Mouse (Mus musculus): ENCODE measurements around the gene Slc22a23. TPM values are rescaled to one million over a fixed set of nuclear protein-coding genes. Genes with fewer than 3 reads are reported as not detected.

Slc22a23 gene
- total RNA-seq, 2 experiments from 2014 or later: 52.4 to 55.5 TPM

- no peak for DNase-seq (ENCODE audit: extremely low spot score in 1 of 2, low spot score in 2 of 2)
- no peak for TF ChIP-seq CTCF (IDR thresholded peaks at IDR 0.05)
- Histone ChIP-seq H3K27ac (no peak overlapping the region), H3K4me3 (no peak overlapping the region)
- intact Hi-C loops (cut with DNase I): no loop called here
Observed at GRCm38 (mm10) chr13:34239371-34240086, 105.5 kb downstream of the Slc22a23 start.

GRCm38 (mm10) chr13:34238646-34239290 is 106.2 kb downstream of the Slc22a23 start:
- no peak for TF ChIP-seq CTCF (IDR thresholded peaks at IDR 0.05)
- H3K27ac ChIP-seq: no peak overlapping the region; the same call in 1 of the 2 replicates
- intact Hi-C loops (cut with DNase I): no loop called here
- H3K4me3 ChIP-seq: no peak overlapping the region
- DNase-seq (ENCODE audit: extremely low spot score in 1 of 2, low spot score in 2 of 2): no peak

DNA sequence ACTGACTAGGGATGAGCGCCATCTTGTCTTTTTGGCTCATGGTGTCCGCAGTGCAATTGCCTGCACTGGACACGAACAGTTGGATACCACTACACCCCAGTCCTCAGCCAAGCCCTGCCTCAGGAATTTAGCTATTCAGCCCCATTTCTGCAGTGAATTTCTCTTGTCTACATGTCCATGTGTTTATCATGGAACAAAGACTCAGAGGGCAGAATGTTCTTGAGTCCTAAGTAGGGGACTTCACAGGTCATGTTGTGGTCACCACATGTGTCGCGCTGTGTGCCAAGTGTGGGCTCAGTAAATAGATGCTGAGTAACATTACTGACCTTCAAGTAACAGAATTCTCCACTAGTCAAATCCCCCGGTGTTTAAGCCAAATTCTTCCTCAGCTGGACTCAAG is 109.9 kb downstream of the Slc22a23 start:
- no peak overlapping the region for H3K27ac ChIP-seq
- H3K4me3 ChIP-seq: no peak overlapping the region
- intact Hi-C loops (cut with DNase I): no loop called here
- no peak for TF ChIP-seq CTCF (IDR thresholded peaks at IDR 0.05)
- DNase-seq (ENCODE audit: extremely low spot score in 1 of 2, low spot score in 2 of 2): no peak

GRCm38 (mm10) chr13:34234439-34234838 is 110.5 kb downstream of the Slc22a23 start:
- no peak overlapping the region for H3K27ac ChIP-seq
- no peak overlapping the region for H3K4me3 ChIP-seq
- no peak for TF ChIP-seq CTCF (IDR thresholded peaks at IDR 0.05)
- intact Hi-C loops (cut with DNase I): no loop called here
- DNase-seq (ENCODE audit: extremely low spot score in 1 of 2, low spot score in 2 of 2): no peak

DNA sequence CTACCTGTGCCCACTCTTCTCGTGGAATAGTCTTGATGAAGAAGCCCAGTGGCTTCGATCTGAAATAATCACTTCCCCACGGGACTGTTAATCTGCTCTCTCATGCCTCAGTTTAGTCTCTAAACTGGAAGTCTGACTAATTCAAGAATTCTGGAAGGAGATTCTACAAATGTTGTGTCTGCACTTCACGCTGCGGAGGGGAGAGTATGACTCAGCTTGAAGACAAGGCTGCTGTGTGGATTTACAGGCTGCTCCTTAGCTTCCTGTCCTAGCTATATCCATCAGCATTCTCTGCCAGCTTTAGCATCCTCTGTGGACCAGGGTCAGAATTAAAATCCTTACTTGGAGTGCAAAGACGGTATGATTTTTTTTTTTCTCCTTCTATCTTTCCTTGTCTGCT is 112.0 kb downstream of the Slc22a23 start:
- Histone ChIP-seq H3K27ac (no peak overlapping the region), H3K4me3 (no peak overlapping the region)
- TF ChIP-seq CTCF (IDR thresholded peaks at IDR 0.05): no peak
- no peak for DNase-seq (ENCODE audit: extremely low spot score in 1 of 2, low spot score in 2 of 2)
- intact Hi-C loops (cut with DNase I): no loop called here

DNA sequence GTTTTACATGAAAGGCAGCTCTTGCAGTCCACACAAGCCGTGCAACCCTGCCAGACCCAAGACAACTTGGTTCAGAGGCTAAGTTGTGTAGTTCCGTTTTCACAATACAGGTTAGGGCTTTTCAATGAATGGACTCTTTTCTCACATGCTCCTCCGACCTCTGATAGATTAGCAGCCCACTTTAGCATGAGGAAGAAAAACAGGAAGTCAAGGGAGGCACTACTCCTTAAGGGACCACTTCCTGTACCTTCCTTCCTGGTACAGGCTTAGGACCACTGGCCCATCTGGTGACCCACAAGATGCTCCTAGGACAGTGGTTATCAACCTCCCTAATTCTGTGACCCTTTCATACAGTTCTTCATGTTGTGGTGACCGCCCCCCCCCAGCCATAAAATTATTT is 116.1 kb downstream of the Slc22a23 start:
- intact Hi-C loops (cut with DNase I): no loop called here
- Histone ChIP-seq H3K4me3 (no peak overlapping the region), H3K27ac (no peak overlapping the region)
- TF ChIP-seq CTCF (IDR thresholded peaks at IDR 0.05): no peak
- no peak for DNase-seq (ENCODE audit: extremely low spot score in 1 of 2, low spot score in 2 of 2)

DNA sequence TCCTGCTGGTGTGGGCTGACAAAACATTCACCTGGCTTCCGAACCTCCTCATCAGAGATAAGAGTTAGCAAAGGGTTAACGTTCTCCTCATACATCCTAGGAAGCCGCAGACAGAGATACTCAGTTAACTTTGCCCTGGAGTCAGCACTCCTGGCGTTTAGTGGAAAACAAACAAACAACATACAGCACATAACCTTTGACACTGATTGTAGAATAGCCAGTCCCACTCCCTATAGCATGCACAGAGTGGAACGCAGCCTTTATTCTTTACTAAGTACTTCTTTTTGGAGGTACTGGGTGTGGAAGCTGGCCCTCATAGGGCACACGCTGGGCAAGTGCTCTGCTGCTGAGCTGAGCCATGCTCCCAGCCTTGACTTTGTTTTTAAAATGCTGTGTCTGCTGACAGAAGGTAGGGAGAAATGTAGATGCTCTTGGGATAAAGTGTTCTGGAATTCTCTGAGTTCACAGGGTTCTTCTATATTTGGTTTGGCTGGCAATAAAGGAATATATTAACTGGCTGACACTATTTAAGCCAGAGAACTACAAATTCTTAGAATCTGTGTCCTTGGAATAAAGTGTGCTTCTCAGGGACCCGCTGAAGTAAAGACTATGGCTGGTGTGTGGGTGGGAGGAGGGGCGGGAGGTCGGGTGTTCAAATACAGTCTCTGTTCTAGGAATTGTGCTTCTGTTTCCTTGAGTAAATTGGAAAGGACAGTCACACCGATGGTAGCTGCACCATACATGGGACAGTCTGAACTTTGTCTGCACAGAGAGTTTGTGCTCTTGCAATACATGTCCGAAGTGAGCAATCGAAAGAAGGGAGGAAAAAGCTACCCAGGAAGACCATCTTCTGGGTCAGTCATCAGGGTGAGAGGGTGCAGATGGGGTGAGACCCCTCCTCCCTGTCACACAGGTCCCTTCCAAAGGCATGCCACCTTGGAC is 117.0 kb downstream of the Slc22a23 start:
- no peak for TF ChIP-seq CTCF (IDR thresholded peaks at IDR 0.05)
- DNase-seq (ENCODE audit: extremely low spot score in 1 of 2, low spot score in 2 of 2): no peak
- Histone ChIP-seq H3K4me3 (no peak overlapping the region), H3K27ac (no peak overlapping the region)
- intact Hi-C loops (cut with DNase I): no loop called here

DNA sequence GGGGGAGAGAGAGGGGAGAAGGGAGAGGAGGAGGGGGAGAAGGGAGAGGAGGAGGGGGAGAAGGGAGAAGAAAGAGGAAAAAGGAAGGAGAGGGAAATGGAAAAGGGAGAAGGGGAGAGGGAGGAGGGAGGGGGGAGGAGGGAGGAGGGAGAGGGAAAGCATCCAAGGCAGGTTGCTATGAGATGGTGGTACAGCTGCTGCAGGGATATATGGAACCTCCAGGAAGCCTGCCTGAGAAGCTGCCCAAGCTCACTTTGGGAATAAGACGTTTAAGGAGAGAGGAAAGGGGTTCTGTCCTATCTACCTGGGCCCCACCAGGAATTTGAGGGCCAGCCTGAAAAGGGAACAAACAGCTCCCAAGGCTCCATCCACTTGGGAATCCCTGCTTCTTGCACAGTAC is 118.0 kb downstream of the Slc22a23 start:
- intact Hi-C loops (cut with DNase I): no loop called here
- H3K27ac ChIP-seq: no peak overlapping the region
- no peak for TF ChIP-seq CTCF (IDR thresholded peaks at IDR 0.05)
- no peak overlapping the region for H3K4me3 ChIP-seq
- DNase-seq (ENCODE audit: extremely low spot score in 1 of 2, low spot score in 2 of 2): no peak

GRCm38 (mm10) chr13:34222985-34223384 is 122.0 kb downstream of the Slc22a23 start:
- DNase-seq (ENCODE audit: extremely low spot score in 1 of 2, low spot score in 2 of 2): no peak
- H3K4me3 ChIP-seq: no peak overlapping the region
- H3K27ac ChIP-seq: no peak overlapping the region
- intact Hi-C loops (cut with DNase I): no loop called here
- TF ChIP-seq CTCF (IDR thresholded peaks at IDR 0.05): no peak

DNA sequence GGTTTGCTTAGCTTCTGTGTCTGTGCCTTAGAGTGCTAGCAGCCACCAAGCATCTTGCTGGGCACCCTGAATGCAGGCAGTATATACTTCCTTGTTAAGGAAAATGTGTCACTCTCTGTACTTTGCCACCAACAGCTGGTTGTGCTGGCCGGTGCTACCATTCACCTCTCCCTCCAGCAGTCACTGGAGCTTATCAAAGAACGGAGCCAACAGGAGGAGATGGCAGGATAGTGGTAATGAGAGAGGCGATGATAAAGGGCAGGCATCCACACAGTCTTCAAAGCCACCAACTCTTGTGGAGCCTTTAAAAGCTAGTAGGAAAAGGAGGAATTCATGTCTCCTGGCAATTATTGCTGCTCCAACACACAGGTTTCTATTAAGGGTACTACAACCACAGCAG is 125.3 kb downstream of the Slc22a23 start:
- peak overlapping the region; percentile 61 for H3K27ac ChIP-seq
- TF ChIP-seq CTCF (IDR thresholded peaks at IDR 0.05): no peak
- intact Hi-C loops (cut with DNase I): no loop called here
- no peak for DNase-seq (ENCODE audit: extremely low spot score in 1 of 2, low spot score in 2 of 2)
- no peak overlapping the region for H3K4me3 ChIP-seq

DNA sequence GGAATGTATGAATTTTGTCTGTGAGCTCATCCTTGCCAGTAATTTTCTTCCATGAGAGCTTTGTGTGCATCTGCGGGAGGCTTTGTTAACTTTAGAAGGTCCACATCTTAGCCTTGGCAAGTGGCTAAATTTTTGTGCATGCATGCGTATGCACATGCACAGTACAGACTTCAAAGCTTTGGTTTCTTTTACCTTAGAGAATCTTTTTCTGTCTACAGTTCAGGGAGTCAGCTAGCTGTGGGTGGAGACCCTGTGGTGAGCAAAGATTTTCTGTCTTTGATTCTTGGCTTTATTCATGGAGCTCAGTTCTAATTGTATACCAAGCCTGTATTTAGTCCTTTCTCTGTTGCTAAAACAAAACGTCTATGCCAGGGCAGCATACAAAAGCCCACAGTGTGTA is 126.2 kb downstream of the Slc22a23 start:
- no peak for DNase-seq (ENCODE audit: extremely low spot score in 1 of 2, low spot score in 2 of 2)
- Histone ChIP-seq H3K4me3 (no peak overlapping the region), H3K27ac (peak overlapping the region; percentile 61)
- intact Hi-C loops (cut with DNase I): no loop called here
- TF ChIP-seq CTCF (IDR thresholded peaks at IDR 0.05): no peak

GRCm38 (mm10) chr13:34214855-34215254 is 130.1 kb downstream of the Slc22a23 start:
- Histone ChIP-seq H3K27ac (no peak overlapping the region), H3K4me3 (no peak overlapping the region)
- no peak for TF ChIP-seq CTCF (IDR thresholded peaks at IDR 0.05)
- intact Hi-C loops (cut with DNase I): no loop called here
- DNase-seq (ENCODE audit: extremely low spot score in 1 of 2, low spot score in 2 of 2): no peak
